Mouse (Mus musculus) ovary, postnatal 10 days (tissue): ENCODE results near the gene Eva1c.

Source experiments
- DNase-seq: peaks from one replicate; pipeline ENCODE4 v3.0.0; 2022; ENCODE audit warnings: low spot score

The Eva1c gene

GRCm38 (mm10) chr16:90865652-90866051, 39.1 kb downstream of the Eva1c start:
- no peak for DNase-seq

- DNase-seq, result no peak
These were observed 41.6 kb downstream of the Eva1c start for GRCm38 (mm10) chr16:90868129-90868528.

DNA sequence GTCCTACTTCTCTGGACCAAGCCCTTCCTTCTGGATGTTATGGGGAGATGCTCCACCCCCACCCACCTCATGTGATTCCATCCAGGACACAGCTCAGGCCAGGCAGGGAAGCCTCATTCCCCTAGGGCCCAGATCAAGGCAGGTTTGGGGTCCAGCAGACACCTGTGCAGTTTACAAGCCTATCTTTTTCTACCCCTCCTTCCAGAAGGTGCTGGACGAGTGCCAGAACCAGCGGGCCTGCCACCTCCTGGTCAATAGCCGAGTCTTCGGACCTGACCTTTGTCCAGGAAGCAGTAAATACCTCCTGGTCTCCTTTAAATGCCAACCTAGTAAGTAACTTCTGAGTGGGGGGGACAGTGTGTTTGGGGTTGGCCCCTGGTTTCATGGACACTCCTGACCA, 42.8 kb downstream of the Eva1c start:
- DNase-seq, result no peak

GRCm38 (mm10) chr16:90872936-90873335, 46.4 kb downstream of the Eva1c start:
- DNase-seq, result no peak

- no peak for DNase-seq
These were observed 48.0 kb downstream of the Eva1c start for GRCm38 (mm10) chr16:90874536-90874935.

DNA sequence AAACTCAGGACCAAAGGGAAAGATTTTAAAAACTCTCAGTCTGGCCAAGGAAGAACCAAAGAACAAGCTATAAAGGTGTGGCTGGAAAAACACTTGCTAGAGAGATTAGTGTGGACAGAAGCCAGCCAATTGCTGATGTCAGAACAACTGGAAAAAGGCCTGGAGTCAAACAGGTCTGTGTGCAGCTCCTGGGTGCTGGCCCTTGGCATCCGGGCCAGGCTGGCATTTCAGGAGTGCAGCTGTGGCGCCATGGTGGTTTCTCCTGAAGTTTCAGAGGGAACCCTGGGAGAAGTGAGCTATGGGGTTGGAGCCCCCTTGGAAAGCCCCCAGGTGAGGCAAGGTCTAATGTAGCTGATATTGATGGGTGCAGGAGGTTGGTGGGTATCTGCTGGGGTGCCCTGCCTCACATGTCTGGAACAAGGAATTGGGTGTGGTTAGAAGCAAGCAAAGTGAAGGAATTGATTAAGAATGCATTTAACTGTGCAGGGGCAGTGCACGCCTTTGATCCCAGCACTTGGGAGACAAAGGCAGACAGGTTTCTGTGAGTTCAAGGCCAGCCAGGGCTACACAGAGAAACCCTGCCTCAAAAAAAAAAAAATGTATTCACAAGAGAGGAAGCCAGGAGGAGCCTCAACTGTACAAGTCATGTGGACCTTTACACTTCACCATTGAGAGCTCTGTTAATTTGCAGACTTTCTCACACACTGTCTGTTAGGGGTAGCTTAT, 51.8 kb downstream of the Eva1c start:
- DNase-seq, result no peak

GRCm38 (mm10) chr16:90882501-90882977, 56.0 kb downstream of the Eva1c start:
- DNase-seq, result peak; percentile 35

- no peak for DNase-seq
These were observed 58.8 kb downstream of the Eva1c start for GRCm38 (mm10) chr16:90885351-90885750.

GRCm38 (mm10) chr16:90885781-90886565, 59.5 kb downstream of the Eva1c start:
- DNase-seq, result no peak

DNA sequence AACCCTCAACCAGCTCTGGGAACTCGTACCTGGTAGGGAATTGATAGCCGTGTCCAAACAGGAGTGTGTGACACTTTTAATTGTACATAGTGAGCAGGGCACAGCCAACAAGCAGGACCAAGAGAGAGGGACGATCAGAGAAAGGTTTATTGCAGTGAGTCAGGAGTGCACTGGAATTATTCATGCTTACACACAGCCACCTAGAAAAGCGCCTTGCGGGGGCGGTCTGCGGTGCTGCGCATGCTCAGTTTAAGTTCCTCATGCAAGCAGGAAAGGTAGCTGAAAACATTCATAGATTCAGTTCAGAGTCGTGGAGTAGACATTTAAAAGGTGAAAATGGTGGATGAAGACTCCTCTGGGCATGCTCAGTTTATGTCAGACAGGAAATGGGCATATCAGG, 64.2 kb downstream of the Eva1c start:
- no peak for DNase-seq

DNA sequence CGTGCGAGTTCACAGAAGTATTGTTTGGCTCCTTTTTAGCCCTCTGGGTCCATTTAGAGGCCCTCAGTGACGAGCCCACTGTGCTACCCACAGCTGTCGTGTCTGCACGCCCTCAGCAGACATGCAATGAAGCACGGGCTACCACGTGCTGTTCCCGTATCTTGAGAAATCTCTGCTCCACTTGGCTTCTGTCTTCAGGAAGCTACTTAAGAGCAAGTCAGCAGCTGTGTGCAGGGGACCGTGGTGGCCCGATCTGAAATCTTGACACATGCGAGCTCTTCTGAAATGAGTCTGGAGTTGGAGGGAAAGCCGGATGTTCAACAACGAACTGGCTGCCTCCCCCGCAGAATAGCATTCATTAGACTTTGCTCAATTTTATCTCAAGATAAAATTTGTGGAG, 65.1 kb downstream of the Eva1c start:
- no peak for DNase-seq

GRCm38 (mm10) chr16:90892081-90892480, 65.6 kb downstream of the Eva1c start:
- no peak for DNase-seq

GRCm38 (mm10) chr16:90893019-90893418, 66.5 kb downstream of the Eva1c start:
- no peak for DNase-seq

- no peak for DNase-seq
These were observed 67.3 kb downstream of the Eva1c start for GRCm38 (mm10) chr16:90893792-90894191.

- no peak for DNase-seq
These were observed 71.1 kb downstream of the Eva1c start for GRCm38 (mm10) chr16:90897651-90898050.

DNA sequence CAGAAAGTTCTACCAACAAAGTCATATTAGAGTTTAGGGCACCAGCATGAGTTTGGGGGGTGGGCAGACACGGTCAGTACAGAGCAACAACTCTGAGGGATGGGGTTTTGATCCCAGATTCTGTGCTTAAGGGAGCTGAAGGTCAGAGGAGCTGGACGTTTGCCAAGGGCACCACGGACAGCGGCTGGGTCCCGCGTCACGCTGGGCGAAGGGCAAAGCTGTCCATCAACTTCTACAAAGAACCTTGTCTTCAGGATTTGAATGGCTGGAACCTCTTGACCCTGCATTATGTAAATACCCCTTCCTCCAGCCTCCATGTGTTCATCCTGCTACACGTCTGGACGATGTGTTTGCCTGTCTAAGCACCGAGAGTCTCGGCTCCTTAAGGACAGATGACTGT, 73.0 kb downstream of the Eva1c start:
- no peak for DNase-seq

GRCm38 (mm10) chr16:90901364-90901763, 74.8 kb downstream of the Eva1c start:
- no peak for DNase-seq

- no peak for DNase-seq
These were observed 76.8 kb downstream of the Eva1c start for GRCm38 (mm10) chr16:90903300-90903699.

DNA sequence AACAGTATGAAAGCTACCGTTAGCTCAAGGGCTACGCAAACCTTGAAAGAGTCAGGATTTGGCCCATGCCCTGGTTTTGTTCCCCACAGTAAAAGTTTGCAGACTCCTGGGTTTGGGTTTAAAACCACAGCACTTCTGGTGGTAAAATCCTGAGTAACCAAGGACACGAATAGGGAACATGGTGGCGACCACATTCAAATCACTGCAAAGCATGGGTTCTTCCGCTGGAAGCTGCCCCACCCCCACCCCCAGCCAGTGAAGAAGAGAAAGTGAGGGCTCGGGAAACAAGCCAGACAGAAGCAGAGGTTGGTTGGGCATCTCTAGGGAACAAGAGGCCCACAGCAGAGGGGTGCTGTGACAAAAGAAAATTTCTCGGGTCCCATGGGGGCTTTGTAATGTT, 80.7 kb downstream of the Eva1c start:
- DNase-seq, result no peak

DNA sequence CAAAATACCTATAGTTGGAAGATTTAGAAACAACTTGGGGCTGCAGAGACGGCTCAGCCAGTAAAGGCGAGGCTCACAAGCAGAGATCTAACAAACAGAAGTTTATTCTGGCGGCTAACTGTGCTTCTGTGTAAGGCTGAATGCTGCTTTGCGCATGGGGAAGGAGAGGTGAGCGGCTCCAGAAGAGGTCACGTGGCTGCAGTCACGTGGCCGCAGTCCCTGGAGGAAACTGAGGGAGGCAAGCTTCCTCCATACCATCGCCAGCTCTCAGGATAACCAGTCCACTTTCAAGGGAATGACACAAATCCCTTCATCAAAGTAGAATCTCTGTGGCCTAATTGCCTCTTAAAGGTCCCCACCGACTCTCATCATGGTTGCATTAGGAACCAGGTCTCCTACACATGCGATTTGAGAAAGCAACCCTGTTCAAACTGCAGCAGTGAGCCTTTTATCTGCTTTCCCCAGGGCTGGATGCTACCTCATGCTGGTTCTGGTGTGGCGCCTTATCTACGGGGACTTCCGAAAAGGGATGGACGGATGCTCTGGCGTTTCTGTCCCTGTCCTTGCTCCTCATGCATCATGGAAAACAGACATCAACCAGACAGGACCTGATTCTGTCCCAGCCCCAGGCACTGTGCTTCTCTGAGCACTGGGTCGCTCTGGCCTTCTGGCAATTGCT, 84.5 kb downstream of the Eva1c start:
- no peak for DNase-seq

GRCm38 (mm10) chr16:90911766-90912165, 85.2 kb downstream of the Eva1c start:
- DNase-seq, result no peak

GRCm38 (mm10) chr16:90916040-90916481, 89.5 kb downstream of the Eva1c start:
- DNase-seq, result no peak

GRCm38 (mm10) chr16:90917156-90917555, 90.6 kb downstream of the Eva1c start:
- DNase-seq, result no peak
